Mouse (Mus musculus): ENCODE measurements around the gene Wnt7a. TPM values are rescaled to one million over a fixed set of nuclear protein-coding genes. Genes with fewer than 3 reads are reported as not detected.

Wnt7a gene
- polyA plus RNA-seq, 1 experiment = not detected

GRCm38 (mm10) chr6:91366781-91367180 lies 44.4 kb downstream of the Wnt7a start:
- Histone ChIP-seq H3K27ac (ENCODE audit: insufficient read depth, low read length) (no peak overlapping the region), H3K4me3 (ENCODE audit: insufficient read depth, low read length) (no peak overlapping the region), H3K4me1 (ENCODE audit: control insufficient read depth, insufficient read depth, low read length) (no peaks in the 10 kb centered on the region)
- TF ChIP-seq CTCF (IDR thresholded peaks at IDR 0.05; ENCODE audit: borderline replicate concordance, insufficient read depth, low read length) (no peak), POLR2A (IDR thresholded peaks at IDR 0.05; ENCODE audit: low read depth, low read length) (no peak)

- H3K4me1 ChIP-seq (ENCODE audit: control insufficient read depth, insufficient read depth, low read length) = no peaks in the 10 kb centered on the region
- no peak overlapping the region for H3K4me3 ChIP-seq (ENCODE audit: insufficient read depth, low read length)
- no peak overlapping the region for H3K27ac ChIP-seq (ENCODE audit: insufficient read depth, low read length)
- no peak for TF ChIP-seq CTCF (IDR thresholded peaks at IDR 0.05; ENCODE audit: borderline replicate concordance, insufficient read depth, low read length)
- no peak for TF ChIP-seq POLR2A (IDR thresholded peaks at IDR 0.05; ENCODE audit: low read depth, low read length)
These were observed 45.7 kb downstream of the Wnt7a start for GRCm38 (mm10) chr6:91365480-91365879.

GRCm38 (mm10) chr6:91362756-91363155 lies 48.4 kb downstream of the Wnt7a start:
- H3K4me1 ChIP-seq (ENCODE audit: control insufficient read depth, insufficient read depth, low read length) = no peaks in the 10 kb centered on the region; the same call in 1 of the 2 replicates
- no peak overlapping the region for H3K4me3 ChIP-seq (ENCODE audit: insufficient read depth, low read length)
- no peak for TF ChIP-seq CTCF (IDR thresholded peaks at IDR 0.05; ENCODE audit: borderline replicate concordance, insufficient read depth, low read length)
- no peak overlapping the region for H3K27ac ChIP-seq (ENCODE audit: insufficient read depth, low read length)

GRCm38 (mm10) chr6:91360998-91361397 lies 50.2 kb downstream of the Wnt7a start:
- H3K4me3 ChIP-seq (ENCODE audit: insufficient read depth, low read length) = no peak overlapping the region
- no peaks in the 10 kb centered on the region; the same call in 1 of the 2 replicates for H3K4me1 ChIP-seq (ENCODE audit: control insufficient read depth, insufficient read depth, low read length)
- no peak overlapping the region for H3K27ac ChIP-seq (ENCODE audit: insufficient read depth, low read length)
- TF ChIP-seq POLR2A (IDR thresholded peaks at IDR 0.05; ENCODE audit: low read depth, low read length) (no peak), CTCF (IDR thresholded peaks at IDR 0.05; ENCODE audit: borderline replicate concordance, insufficient read depth, low read length) (no peak)

- TF ChIP-seq CTCF (IDR thresholded peaks at IDR 0.05; ENCODE audit: borderline replicate concordance, insufficient read depth, low read length) (no peak), POLR2A (IDR thresholded peaks at IDR 0.05; ENCODE audit: low read depth, low read length) (no peak)
- no peaks in the 10 kb centered on the region; the same call in 1 of the 2 replicates for H3K4me1 ChIP-seq (ENCODE audit: control insufficient read depth, insufficient read depth, low read length)
- H3K4me3 ChIP-seq (ENCODE audit: insufficient read depth, low read length) = no peak overlapping the region
- H3K27ac ChIP-seq (ENCODE audit: insufficient read depth, low read length) = no peak overlapping the region
These were observed 50.8 kb downstream of the Wnt7a start for GRCm38 (mm10) chr6:91360371-91360690.

GRCm38 (mm10) chr6:91359672-91360370 lies 51.3 kb downstream of the Wnt7a start:
- no peak overlapping the region for H3K27ac ChIP-seq (ENCODE audit: insufficient read depth, low read length)
- TF ChIP-seq POLR2A (IDR thresholded peaks at IDR 0.05; ENCODE audit: low read depth, low read length) = no peak
- TF ChIP-seq CTCF (IDR thresholded peaks at IDR 0.05; ENCODE audit: borderline replicate concordance, insufficient read depth, low read length) = no peak
- no peak overlapping the region for H3K4me3 ChIP-seq (ENCODE audit: insufficient read depth, low read length)
- no peaks in the 10 kb centered on the region; the same call in 1 of the 2 replicates for H3K4me1 ChIP-seq (ENCODE audit: control insufficient read depth, insufficient read depth, low read length)

GRCm38 (mm10) chr6:91358866-91359656 lies 52.1 kb downstream of the Wnt7a start:
- no peak for TF ChIP-seq CTCF (IDR thresholded peaks at IDR 0.05; ENCODE audit: borderline replicate concordance, insufficient read depth, low read length)
- no peak for TF ChIP-seq POLR2A (IDR thresholded peaks at IDR 0.05; ENCODE audit: low read depth, low read length)
- H3K4me3 ChIP-seq (ENCODE audit: insufficient read depth, low read length) = no peak overlapping the region
- no peaks in the 10 kb centered on the region; the same call in 1 of the 2 replicates for H3K4me1 ChIP-seq (ENCODE audit: control insufficient read depth, insufficient read depth, low read length)
- H3K27ac ChIP-seq (ENCODE audit: insufficient read depth, low read length) = no peak overlapping the region

- Histone ChIP-seq H3K27ac (ENCODE audit: insufficient read depth, low read length) (no peak overlapping the region), H3K4me3 (ENCODE audit: insufficient read depth, low read length) (no peak overlapping the region), H3K4me1 (ENCODE audit: control insufficient read depth, insufficient read depth, low read length) (no peaks in the 10 kb centered on the region; the same call in 1 of the 2 replicates)
- TF ChIP-seq POLR2A (IDR thresholded peaks at IDR 0.05; ENCODE audit: low read depth, low read length) = no peak
- TF ChIP-seq CTCF (IDR thresholded peaks at IDR 0.05; ENCODE audit: borderline replicate concordance, insufficient read depth, low read length) = no peak
These were observed 52.8 kb downstream of the Wnt7a start for GRCm38 (mm10) chr6:91358394-91358793.

- H3K4me1 ChIP-seq (ENCODE audit: control insufficient read depth, insufficient read depth, low read length) = no peaks in the 10 kb centered on the region; the same call in 1 of the 2 replicates
- H3K4me3 ChIP-seq (ENCODE audit: insufficient read depth, low read length) = no peak overlapping the region
- no peak for TF ChIP-seq POLR2A (IDR thresholded peaks at IDR 0.05; ENCODE audit: low read depth, low read length)
- TF ChIP-seq CTCF (IDR thresholded peaks at IDR 0.05; ENCODE audit: borderline replicate concordance, insufficient read depth, low read length) = no peak
- no peak overlapping the region for H3K27ac ChIP-seq (ENCODE audit: insufficient read depth, low read length)
These were observed 53.8 kb downstream of the Wnt7a start for GRCm38 (mm10) chr6:91357238-91357876.
